Mouse (Mus musculus): ENCODE results near the gene Xdh.

Xdh gene

GRCm38 (mm10) chr17:73942268-73942962, 7.6 kb downstream of the Xdh start:
- no peak for DNase-seq (ENCODE audit: low spot score)

- DNase-seq (ENCODE audit: low spot score): no peak
These were observed 8.2 kb downstream of the Xdh start for GRCm38 (mm10) chr17:73941816-73942215.

- DNase-seq (ENCODE audit: low spot score): peak; percentile 26
These were observed 12.9 kb downstream of the Xdh start for GRCm38 (mm10) chr17:73937073-73937472.

- no peak for DNase-seq (ENCODE audit: low spot score)
These were observed 14.8 kb downstream of the Xdh start for GRCm38 (mm10) chr17:73935163-73935562.

GRCm38 (mm10) chr17:73934281-73934680, 15.7 kb downstream of the Xdh start:
- no peak for DNase-seq (ENCODE audit: low spot score)

- DNase-seq (ENCODE audit: low spot score): no peak
These were observed 16.4 kb downstream of the Xdh start for GRCm38 (mm10) chr17:73933616-73934015.

GRCm38 (mm10) chr17:73932497-73933059, 17.4 kb downstream of the Xdh start:
- DNase-seq (ENCODE audit: low spot score): no peak

GRCm38 (mm10) chr17:73919520-73919919, 30.5 kb downstream of the Xdh start:
- DNase-seq (ENCODE audit: low spot score): no peak

- DNase-seq (ENCODE audit: low spot score): no peak
These were observed 31.0 kb downstream of the Xdh start for GRCm38 (mm10) chr17:73918944-73919381.

- no peak for DNase-seq (ENCODE audit: low spot score)
These were observed 31.9 kb downstream of the Xdh start for GRCm38 (mm10) chr17:73918138-73918537.

- DNase-seq (ENCODE audit: low spot score): no peak
These were observed 32.3 kb downstream of the Xdh start for GRCm38 (mm10) chr17:73917713-73918112.

GRCm38 (mm10) chr17:73914730-73915129, 35.3 kb downstream of the Xdh start:
- DNase-seq (ENCODE audit: low spot score): no peak

GRCm38 (mm10) chr17:73906076-73906475, 43.9 kb downstream of the Xdh start:
- no peak for DNase-seq (ENCODE audit: low spot score)

GRCm38 (mm10) chr17:73905043-73905750, 44.8 kb downstream of the Xdh start:
- no peak for DNase-seq (ENCODE audit: low spot score)

- no peak for DNase-seq (ENCODE audit: low spot score)
These were observed 46.9 kb downstream of the Xdh start for GRCm38 (mm10) chr17:73903121-73903520.

GRCm38 (mm10) chr17:73902234-73902636, 47.8 kb downstream of the Xdh start:
- no peak for DNase-seq (ENCODE audit: low spot score)

GRCm38 (mm10) chr17:73894399-73894798, 55.6 kb downstream of the Xdh start:
- no peak for DNase-seq (ENCODE audit: low spot score)

- DNase-seq (ENCODE audit: low spot score): no peak
These were observed 56.2 kb downstream of the Xdh start for GRCm38 (mm10) chr17:73893822-73894221.

GRCm38 (mm10) chr17:73893207-73893606, 56.8 kb downstream of the Xdh start:
- no peak for DNase-seq (ENCODE audit: low spot score)

GRCm38 (mm10) chr17:73891590-73891989, 58.4 kb downstream of the Xdh start:
- no peak for DNase-seq (ENCODE audit: low spot score)

- DNase-seq (ENCODE audit: low spot score): no peak
These were observed 63.8 kb downstream of the Xdh start for GRCm38 (mm10) chr17:73886071-73886785.

- DNase-seq (ENCODE audit: low spot score): no peak
These were observed 66.7 kb downstream of the Xdh start for GRCm38 (mm10) chr17:73883332-73883731.

GRCm38 (mm10) chr17:73882194-73882593, 67.8 kb downstream of the Xdh start:
- peak; percentile 76 for DNase-seq (ENCODE audit: low spot score)

Measured in urinary bladder, postnatal 14 days (tissue).